In genomic region chr17:34959130-34959778, GRCm38 (mm10) we compare ENCODE assay signal across 7 mouse cellular contexts. TPM values are rescaled to one million over a fixed set of nuclear protein-coding genes. Genes with fewer than 3 reads are reported as not detected.
DNase-seq lines count a peak whose midpoint lies in the region; ATAC-seq and TF ChIP-seq lines count a peak whose summit lies in the region.
"Not testable (repeated sequence)": the region's sequence is repeated elsewhere in the genome, so short reads cannot be mapped to it uniquely, and the experiment has no call there.

Gene Hspa1b, minus strand, starts transcription at chr17:34959238.

- H3K27ac ChIP-seq in bone marrow, adult 2 months (ENCODE audit: control insufficient read depth, insufficient read depth, low read depth, low read length, poor library complexity) = peak within 1 kb of the TSS; percentile 77
- H3K27ac ChIP-seq in heart, embryonic 10.5 days = peak within 1 kb of the TSS; percentile 88
- peak within 1 kb of the TSS; percentile 96 for H3K27ac ChIP-seq in kidney, embryonic 14.5 days (ENCODE audit: low read depth, low read length)
- H3K27ac ChIP-seq in limb, embryonic 13.5 days = peak within 1 kb of the TSS; percentile 87
- H3K27ac ChIP-seq in midbrain, embryonic 14.5 days (replicated peaks; ENCODE audit: low read depth, low read length) = peak within 1 kb of the TSS; percentile 37; the same call in 1 of the 2 replicates

- H3K4me1 ChIP-seq in bone marrow, adult 2 months (ENCODE audit: control insufficient read depth, insufficient read depth, low read length); heart, embryonic 10.5 days; kidney, embryonic 14.5 days (ENCODE audit: control insufficient read depth, insufficient read depth, low read length); limb, embryonic 13.5 days; midbrain, embryonic 14.5 days (ENCODE audit: control insufficient read depth, insufficient read depth, low read length): not testable (repeated sequence)
- peaks cover 12% of the 10 kb centered on the region for H3K4me1 ChIP-seq in erythroblast, embryonic 14.5 days (ENCODE audit: control insufficient read depth)

- WGBS in bone marrow, adult 2 months = under 1% methylated on average over 30 of the region's 32 CpGs
- under 1% methylated on average over 31 of the region's 32 CpGs for WGBS in heart, embryonic 10.5 days
- under 1% methylated on average over 27 of the region's 32 CpGs for WGBS in kidney, embryonic 14.5 days
- WGBS in limb, embryonic 13.5 days = under 1% methylated on average over 28 of the region's 32 CpGs
- WGBS in midbrain, embryonic 14.5 days = under 1% methylated on average over 29 of the region's 32 CpGs

- peaks cover 77% of the 10 kb centered on the region for H3K27me3 ChIP-seq in erythroblast, embryonic 14.5 days (ENCODE audit: control insufficient read depth)
- peaks cover 43% of the 10 kb centered on the region; the same call in 1 of the 2 replicates for H3K27me3 ChIP-seq in heart, embryonic 10.5 days (ENCODE audit: insufficient read depth, poor library complexity, severe bottlenecking)
- H3K27me3 ChIP-seq in kidney, embryonic 14.5 days (ENCODE audit: control insufficient read depth, insufficient read depth, low read length) = not testable (repeated sequence)
- peaks cover 36% of the 10 kb centered on the region for H3K27me3 ChIP-seq in limb, embryonic 13.5 days
- 0 out of 2 replicates have a peak, but pooled peaks cover 13% of the 10 kb centered on the region for H3K27me3 ChIP-seq in midbrain, embryonic 14.5 days (ENCODE audit: control insufficient read depth, insufficient read depth, low read length)

- not testable (repeated sequence) for H3K36me3 ChIP-seq in erythroblast, embryonic 14.5 days (ENCODE audit: control insufficient read depth); heart, embryonic 10.5 days; kidney, embryonic 14.5 days (ENCODE audit: control insufficient read depth, insufficient read depth, low read length); limb, embryonic 13.5 days; midbrain, embryonic 14.5 days (ENCODE audit: control insufficient read depth, insufficient read depth, low read length)

- peak; percentile 90 for ATAC-seq in kidney, embryonic 14.5 days (ENCODE audit: low FRiP score, low TSS enrichment)
- peak; percentile 93 for ATAC-seq in limb, embryonic 13.5 days (ENCODE audit: low FRiP score, low read depth)
- peak; percentile 90 for ATAC-seq in midbrain, embryonic 14.5 days (ENCODE audit: low FRiP score, low TSS enrichment)

- H3K4me2 ChIP-seq in kidney, embryonic 14.5 days (replicated peaks; ENCODE audit: low read depth, low read length) = peak within 1 kb of the TSS; percentile 50
- peak within 1 kb of the TSS; percentile 68 for H3K4me2 ChIP-seq in limb, embryonic 13.5 days (replicated peaks)
- peak within 1 kb of the TSS; percentile 70 for H3K4me2 ChIP-seq in midbrain, embryonic 14.5 days (ENCODE audit: low read length)

- DNase-seq in heart, embryonic 10.5 days (ENCODE audit: low spot score) = peak; percentile 92
- DNase-seq in midbrain, embryonic 14.5 days = peak; percentile 77
- peak; percentile 72 to 73 for DNase-seq in spleen, adult 18-20 months

- peak; percentile 54; the same call in 1 of the 2 replicates for TF ChIP-seq POLR2A in bone marrow, adult 2 months (IDR thresholded peaks at IDR 0.05; ENCODE audit: borderline replicate concordance, control insufficient read depth, low read depth, low read length)

- peak within 1 kb of the TSS; percentile 77 for H3K4me3 ChIP-seq in bone marrow, adult 2 months (replicated peaks; ENCODE audit: control insufficient read depth, low read depth, low read length)
- peak within 1 kb of the TSS; percentile 56 for H3K4me3 ChIP-seq in erythroblast, embryonic 14.5 days (replicated peaks)
- peak within 1 kb of the TSS; percentile 58 for H3K4me3 ChIP-seq in heart, embryonic 10.5 days
- H3K4me3 ChIP-seq in kidney, embryonic 14.5 days (ENCODE audit: low read length) = peak within 1 kb of the TSS; percentile 47
- H3K4me3 ChIP-seq in limb, embryonic 13.5 days = peak within 1 kb of the TSS; percentile 53
- H3K4me3 ChIP-seq in midbrain, embryonic 14.5 days (replicated peaks; ENCODE audit: low read depth, low read length) = peak within 1 kb of the TSS; percentile 37

- not testable (repeated sequence) for TF ChIP-seq CTCF in bone marrow, adult 2 months (IDR thresholded peaks at IDR 0.05; ENCODE audit: control insufficient read depth, insufficient read depth, low read length)

- not testable (repeated sequence) for H3K9me3 ChIP-seq in erythroblast, embryonic 14.5 days (ENCODE audit: control insufficient read depth, low read length); heart, embryonic 10.5 days; kidney, embryonic 14.5 days (ENCODE audit: control insufficient read depth, low read length); limb, embryonic 13.5 days; midbrain, embryonic 14.5 days (ENCODE audit: control insufficient read depth, low read length)

- peak within 1 kb of the TSS; percentile 57; the same call in 1 of the 2 replicates for H3K9ac ChIP-seq in kidney, embryonic 14.5 days (ENCODE audit: low read depth, low read length)
- H3K9ac ChIP-seq in limb, embryonic 13.5 days = peak within 1 kb of the TSS; percentile 70
- not testable (repeated sequence) for H3K9ac ChIP-seq in midbrain, embryonic 14.5 days (replicated peaks; ENCODE audit: low read length)

RNA-seq across cellular contexts. Expression of gene Hspa1b, which starts in this region (rescaled TPM):
- 1.3 and 5.5 TPM in 2 replicates for polyA plus RNA-seq in bone marrow, adult 2 months (2011; ENCODE audit: insufficient read depth, insufficient read length, low replicate concordance, missing spikeins)
- polyA plus RNA-seq in erythroblast, embryonic 14.5 days (2012) = 408 and 454 TPM in 2 replicates
- polyA plus RNA-seq in heart, embryonic 10.5 days (2016; fragmentation: Nextera tagmentation; extraction: Ambion mirVana) = 0.20 TPM in 1 of 2 replicates, not detected in the other
- polyA plus RNA-seq in kidney, embryonic 14.5 days (2014; fragmentation: Nextera tagmentation; extraction: Ambion mirVana) = 0.54 and 0.80 TPM in 2 replicates
- 0.32 and 0.43 TPM in 2 replicates for polyA plus RNA-seq in limb, embryonic 13.5 days (2015; fragmentation: Nextera tagmentation; extraction: Ambion mirVana)
- polyA plus RNA-seq in midbrain, embryonic 14.5 days (2014; fragmentation: Nextera tagmentation; extraction: Ambion mirVana) = 0.17 and 0.53 TPM in 2 replicates

Comparison
In these comparisons a context has a peak if more than half of its experiments do, and no peak if none do; other contexts are left out.
1. Peak in every context shown above with its lines: DNase-seq, ATAC-seq, H3K4me3 ChIP-seq and H3K27ac ChIP-seq.
2. RNA of gene Hspa1b (polyA plus RNA-seq): 408 to 454 TPM in erythroblast, embryonic 14.5 days; 1.3 to 5.5 TPM in bone marrow, adult 2 months, 0.54 to 0.80 TPM in kidney, embryonic 14.5 days, 0.32 to 0.43 TPM in limb, embryonic 13.5 days, 0.20 TPM in heart, embryonic 10.5 days and 0.17 to 0.53 TPM in midbrain, embryonic 14.5 days; every median in the first group is over 10 times any median in the second.
3. Peak in DNase-seq, H3K4me3 ChIP-seq and H3K27ac ChIP-seq in heart, embryonic 10.5 days; RNA of the gene not detected or under 1 TPM.
4. Peak in ATAC-seq, H3K4me3 ChIP-seq, H3K27ac ChIP-seq, H3K9ac ChIP-seq and H3K4me2 ChIP-seq in kidney, embryonic 14.5 days; RNA of the gene not detected or under 1 TPM.
5. Peak in ATAC-seq, H3K4me3 ChIP-seq, H3K27ac ChIP-seq, H3K9ac ChIP-seq and H3K4me2 ChIP-seq in limb, embryonic 13.5 days; RNA of the gene not detected or under 1 TPM.
6. Peak in DNase-seq, ATAC-seq, H3K4me3 ChIP-seq, H3K27ac ChIP-seq and H3K4me2 ChIP-seq in midbrain, embryonic 14.5 days; RNA of the gene not detected or under 1 TPM.
7. H3K27ac ChIP-seq: peak in every context shown above with its lines; median percentile 96 in kidney, embryonic 14.5 days; 88 in heart, embryonic 10.5 days; 87 in limb, embryonic 13.5 days; 77 in bone marrow, adult 2 months; 37 in midbrain, embryonic 14.5 days.